Mouse (Mus musculus) c-Kit-positive CD71-positive TER-119-negative erythroid progenitor cells, embryonic 14.5 days (primary cell): ENCODE data around the gene Larp4b.

Experiments used
- DNase-seq: peaks from one replicate; pipeline ENCODE4 v3.0.0-alpha.2; 2013; ENCODE audit warnings: low read depth

The Larp4b gene

GRCm38 (mm10) chr13:9093316-9094155 lies at the start of gene Larp4b:
TSS of gene Larp4b (plus strand) at chr13:9093881.
- peak; percentile 94 for DNase-seq

DNA sequence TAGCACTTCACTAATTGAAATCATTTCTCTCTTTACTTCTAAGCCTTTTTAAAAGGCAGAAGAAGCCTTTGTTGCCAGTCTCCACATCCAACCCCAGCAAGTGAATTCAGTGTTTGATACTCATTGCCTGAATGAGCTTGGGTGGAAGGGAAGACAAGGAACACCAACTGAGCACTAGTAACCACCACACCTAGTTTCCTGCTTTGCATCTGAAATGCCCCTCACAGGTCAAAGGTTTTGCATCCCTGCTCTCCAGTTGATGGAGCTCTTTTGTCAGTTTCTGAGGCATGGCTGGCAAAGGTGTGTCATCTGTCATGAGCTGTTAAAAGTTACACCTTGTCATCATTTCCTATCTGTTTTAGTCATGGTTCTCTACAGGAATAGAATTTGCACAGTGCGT lies 49.0 kb upstream of the Larp4b start:
- no peak for DNase-seq

- peak; percentile 36 for DNase-seq
Measured at GRCm38 (mm10) chr13:9052049-9052691, 41.5 kb upstream of the Larp4b start.

DNA sequence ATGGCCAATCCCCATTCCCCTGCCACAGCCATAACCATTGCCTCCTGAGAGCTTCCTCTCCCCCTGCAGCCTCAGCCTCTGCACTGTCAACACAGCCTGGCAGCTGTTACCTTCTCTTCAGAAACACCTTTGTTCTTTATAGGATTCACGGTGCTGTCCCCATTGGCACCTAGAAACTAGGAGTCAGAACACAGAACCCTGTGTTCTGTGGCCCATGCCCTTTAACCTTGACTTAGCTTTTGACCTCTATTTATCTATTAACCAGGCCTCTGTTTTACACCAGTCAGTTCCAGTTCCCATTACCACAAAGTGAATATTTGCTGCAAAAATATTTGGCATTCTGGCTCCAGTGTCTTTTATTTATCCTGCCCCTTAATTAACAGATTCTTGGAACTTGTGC lies 36.4 kb upstream of the Larp4b start:
- DNase-seq: no peak

GRCm38 (mm10) chr13:9058706-9059105 lies 35.0 kb upstream of the Larp4b start:
- no peak for DNase-seq

- DNase-seq: no peak
Measured at GRCm38 (mm10) chr13:9061394-9061793, 32.3 kb upstream of the Larp4b start.

GRCm38 (mm10) chr13:9064196-9064595 lies 29.5 kb upstream of the Larp4b start:
- no peak for DNase-seq

DNA sequence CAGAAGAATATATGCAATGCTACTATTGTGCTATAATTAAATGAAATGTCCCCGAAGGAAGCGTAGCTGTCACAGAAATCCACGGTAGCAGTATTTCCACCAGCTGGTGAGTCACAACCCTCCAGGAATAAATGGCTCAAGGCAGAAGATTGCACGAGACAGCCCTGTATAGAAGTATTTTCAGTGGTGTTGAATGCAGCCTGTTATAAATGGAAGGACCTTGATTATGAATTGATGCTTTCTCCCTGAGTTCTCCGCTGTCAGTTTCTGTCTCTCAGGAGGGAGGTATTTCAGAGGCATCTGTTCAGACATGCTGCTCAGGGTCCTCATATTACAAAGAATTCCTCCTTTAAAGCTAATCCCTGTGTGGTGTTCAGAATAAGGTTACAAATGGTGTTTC lies 27.6 kb upstream of the Larp4b start:
- no peak for DNase-seq

DNA sequence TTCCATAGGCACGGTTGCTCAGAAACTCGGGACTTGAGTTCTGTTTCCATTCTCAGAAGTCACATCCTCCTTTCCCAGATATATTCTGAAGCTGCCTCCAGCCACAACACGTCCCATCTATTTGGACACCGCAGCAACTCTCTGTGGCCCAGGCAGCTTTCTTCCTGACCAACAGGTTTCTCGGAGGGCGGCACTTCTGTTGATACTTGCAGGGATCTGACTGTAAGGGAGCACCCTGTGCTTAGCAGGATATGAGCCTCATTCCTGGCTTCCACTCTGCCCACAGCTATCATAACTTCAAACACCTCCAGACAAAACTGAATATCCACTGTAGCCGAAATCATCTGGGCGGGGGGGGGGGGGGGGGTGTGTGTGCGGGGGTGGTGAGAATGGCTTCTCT lies 22.7 kb upstream of the Larp4b start:
- no peak for DNase-seq

DNA sequence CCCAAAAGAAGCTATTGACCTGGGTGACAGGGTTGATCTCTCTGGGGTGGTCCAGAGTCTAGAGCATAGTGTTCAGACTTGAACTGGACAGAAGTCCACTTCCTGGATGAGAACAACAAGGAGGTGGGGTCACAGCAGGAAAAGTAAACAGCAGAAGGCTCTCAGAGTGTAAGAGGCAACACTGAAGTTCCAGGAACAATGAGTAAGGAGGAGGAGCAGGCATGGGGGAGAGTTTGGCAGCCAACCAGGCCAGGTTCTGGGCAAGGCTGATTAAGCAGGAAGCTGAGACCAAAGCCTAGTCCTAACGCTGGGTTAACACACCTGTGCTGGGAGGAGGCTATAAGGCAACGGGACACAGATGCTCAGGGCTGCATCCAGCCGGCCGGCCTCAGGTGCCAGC lies 19.9 kb upstream of the Larp4b start:
- DNase-seq: no peak

DNA sequence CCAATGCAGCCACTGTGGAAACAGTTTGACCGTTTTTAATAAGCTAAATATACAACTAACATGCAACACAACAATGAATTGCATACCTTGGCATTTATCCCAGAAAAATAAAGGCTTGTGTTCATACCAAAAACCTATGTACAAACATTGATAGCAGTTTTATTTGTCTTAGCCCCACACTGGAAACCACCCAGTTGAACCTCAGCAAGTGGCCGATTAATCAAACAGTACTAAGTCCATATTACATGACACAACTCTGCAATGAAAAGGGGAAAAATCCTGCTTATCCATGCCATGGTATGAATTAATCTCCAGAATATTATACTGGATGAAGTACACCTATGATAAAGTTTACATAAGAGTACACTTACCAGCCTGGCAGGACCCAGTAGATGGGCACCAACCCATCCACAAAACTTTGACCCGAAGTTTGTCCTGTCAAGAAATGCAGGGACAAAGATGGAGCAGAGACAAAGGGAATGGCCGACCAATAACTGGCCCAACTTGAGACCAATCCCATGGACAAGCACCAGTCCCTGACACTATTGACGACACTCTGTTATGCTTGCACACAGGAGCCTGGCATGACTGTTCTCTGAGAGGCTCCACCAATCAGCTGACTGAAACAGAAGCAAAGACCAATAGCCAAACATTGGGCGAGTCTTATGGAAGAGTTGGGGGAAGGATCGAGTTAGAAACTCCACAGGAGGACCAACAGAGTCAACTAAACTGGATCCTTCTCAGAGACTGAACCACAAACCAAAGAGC lies 17.7 kb upstream of the Larp4b start:
- no peak for DNase-seq

GRCm38 (mm10) chr13:9082128-9082883 lies 11.4 kb upstream of the Larp4b start:
- no peak for DNase-seq

DNA sequence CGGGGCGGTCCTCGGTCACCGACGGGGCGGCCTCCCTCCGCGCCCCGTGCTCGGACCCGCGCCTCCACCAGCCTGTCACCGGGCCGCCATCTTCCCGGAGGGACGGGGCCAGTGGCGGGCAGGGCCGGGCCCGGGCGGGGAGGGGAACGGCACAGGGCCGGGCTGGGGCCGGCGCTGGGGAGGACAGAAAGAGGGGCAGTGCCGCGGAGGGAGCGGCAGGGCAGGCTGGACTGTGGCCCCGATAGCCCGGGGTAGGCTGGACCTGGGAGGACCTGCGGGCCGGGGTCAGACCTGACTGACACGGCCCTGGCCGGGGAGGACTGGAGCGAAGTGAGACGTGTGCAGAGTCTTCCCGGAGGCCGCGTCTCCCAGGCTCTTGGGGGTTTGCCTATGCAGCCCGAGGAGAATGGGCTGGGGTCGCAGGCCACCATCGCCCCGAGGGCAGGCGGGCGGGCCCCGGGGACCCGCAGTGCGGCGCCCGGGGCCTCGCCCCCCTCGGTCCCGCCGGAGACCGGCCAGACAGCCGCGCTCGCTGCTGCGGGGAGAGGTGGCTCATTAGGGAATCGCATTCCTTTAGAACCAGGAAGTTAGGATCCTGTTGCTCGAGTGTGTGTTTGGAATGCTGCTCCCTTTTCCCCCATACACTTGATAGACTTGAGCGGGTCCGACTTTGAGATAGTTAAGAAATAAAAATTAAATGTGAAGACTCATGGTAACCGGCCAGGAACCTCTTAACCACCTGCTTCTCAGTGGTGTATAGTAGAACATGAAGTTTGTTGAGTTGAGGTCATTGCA lies 702 bp downstream of the Larp4b start:
- no peak for DNase-seq

DNA sequence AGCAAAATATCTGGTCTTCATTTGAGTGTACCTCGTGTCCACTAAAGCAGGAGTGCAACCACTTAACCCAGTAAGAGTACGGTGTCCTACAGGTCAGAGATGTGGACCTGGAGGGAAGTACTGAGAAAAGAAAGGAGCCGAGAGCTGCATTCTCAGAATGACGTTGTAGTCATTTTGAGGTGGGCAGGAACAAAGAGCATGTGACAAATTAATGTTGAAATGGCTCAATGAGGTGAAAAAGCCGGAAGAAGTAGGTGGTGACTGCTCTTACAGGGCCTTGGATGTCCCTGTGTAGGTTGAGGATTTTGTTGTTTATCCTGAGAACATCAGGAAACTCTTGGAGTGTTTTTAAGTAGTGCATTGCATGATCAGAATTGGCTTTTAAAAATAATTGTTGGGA lies 5.6 kb downstream of the Larp4b start:
- DNase-seq: no peak

DNA sequence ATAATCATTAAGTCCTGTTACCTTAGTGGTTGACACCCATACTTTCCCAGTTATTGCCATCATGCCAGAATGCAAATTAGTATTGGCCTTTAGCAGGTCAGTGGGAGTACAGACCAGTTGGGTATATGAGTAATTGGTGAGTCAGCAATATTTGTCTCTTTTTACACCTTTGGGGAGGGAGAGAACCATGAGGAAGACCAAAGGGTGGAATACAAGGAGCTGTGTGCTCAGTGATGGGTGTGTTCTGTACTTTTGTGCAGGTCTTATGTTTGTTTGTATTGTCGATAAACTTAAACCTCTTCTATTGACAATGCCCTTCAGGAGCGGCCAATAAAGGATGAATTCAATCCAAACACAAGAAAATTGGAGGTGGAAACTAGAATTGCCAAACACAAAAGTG lies 6.8 kb downstream of the Larp4b start:
- DNase-seq: no peak

GRCm38 (mm10) chr13:9106246-9106645 lies 12.6 kb downstream of the Larp4b start:
- no peak for DNase-seq

DNA sequence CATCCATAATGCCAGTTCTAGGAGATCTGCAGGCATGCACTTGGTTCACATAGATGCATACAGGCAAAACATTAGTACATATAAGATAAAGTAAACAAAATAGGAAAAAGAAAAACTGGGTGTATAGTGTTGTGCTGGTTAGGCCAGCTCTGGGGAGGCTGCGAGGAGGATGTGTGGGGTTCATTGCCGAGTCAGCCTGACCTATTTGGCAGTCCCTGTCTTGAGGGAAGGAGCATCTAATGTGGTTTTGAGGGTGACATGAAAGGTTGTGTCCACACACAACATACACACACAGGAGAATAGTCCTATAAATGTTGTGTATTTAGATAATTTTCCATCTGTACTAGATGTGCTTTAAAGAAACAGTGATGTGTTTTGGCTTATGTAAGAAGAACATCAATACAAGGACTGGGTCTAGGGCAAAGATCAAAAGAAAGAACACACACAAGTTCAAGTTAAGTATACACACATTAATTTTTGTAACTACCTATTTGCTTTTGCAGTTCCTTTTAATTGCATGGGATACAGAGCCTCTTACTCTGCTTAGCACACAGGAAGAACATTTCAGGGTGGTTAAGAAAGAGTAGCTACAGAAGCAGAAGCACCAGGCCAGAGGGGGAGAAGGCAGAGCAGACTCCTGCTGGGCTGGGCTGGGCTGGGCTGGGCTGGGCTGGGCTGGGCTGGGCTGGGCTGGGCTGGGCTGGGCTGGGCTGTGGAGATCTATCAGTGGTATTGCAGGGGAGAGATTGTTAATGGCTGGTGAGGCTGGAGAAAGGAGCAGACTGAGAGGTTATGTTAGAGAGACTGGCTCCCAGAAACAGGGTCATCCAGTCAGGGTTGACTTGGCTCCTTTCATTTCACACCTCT lies 13.5 kb downstream of the Larp4b start:
- no peak for DNase-seq

DNA sequence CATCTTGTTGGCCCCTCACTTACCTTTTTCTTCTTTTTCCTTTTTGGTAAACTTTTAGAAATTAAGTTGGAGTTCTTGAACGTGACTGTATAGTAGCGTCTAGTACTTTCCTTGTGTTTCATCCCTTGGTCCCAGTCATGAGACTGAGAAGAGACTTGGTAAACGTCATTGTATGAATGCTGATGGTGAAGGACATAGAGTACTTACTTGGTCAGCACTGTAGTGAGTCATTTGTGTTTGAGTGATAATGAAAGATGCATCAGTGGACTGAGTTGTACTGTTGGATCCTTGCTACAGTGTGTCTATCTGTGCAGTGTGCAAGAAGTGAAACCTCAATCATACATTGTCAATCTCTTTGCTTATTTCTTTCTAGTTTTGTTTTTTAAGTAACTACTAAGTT lies 20.1 kb downstream of the Larp4b start:
- DNase-seq: no peak

DNA sequence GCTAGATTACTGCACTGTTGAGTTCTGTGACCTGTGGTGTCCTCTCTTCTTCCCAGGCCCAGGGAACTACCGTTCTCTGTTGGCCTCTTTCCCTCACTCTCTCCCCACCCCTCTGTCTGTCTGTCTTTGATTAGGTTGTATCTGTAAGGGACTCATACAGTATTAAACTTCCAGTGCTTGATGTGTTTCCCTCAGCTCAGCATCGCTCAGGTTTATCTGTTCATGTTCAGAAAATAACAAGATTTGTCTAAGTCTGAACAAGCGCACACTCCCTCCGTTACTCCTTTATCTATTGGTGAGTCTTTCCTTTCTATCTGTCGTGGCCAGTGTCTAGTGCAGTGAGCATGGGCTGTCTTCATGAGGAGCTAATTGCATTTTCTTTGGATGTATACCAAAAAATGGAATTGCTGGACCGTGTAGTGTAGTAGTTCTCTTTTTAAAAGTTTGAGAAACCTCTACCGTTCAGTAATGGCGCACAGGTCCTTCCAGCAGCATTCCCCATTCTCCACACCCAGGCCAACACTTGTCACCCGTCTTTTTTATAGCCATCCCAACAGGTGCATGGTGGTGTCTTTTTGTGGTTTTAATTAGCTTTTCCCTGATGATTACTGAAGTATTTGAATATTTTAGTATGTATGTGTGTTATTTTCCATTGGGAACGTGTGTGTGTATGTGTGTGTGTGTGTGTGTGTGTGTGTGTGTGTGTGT lies 27.3 kb downstream of the Larp4b start:
- DNase-seq: peak; percentile 46

- DNase-seq: no peak
Measured at GRCm38 (mm10) chr13:9122045-9122444, 28.4 kb downstream of the Larp4b start.
